Mouse (Mus musculus): ENCODE measurements around the gene Grm4. TPM values are rescaled to one million over a fixed set of nuclear protein-coding genes. Genes with fewer than 3 reads are reported as not detected.

Gene Grm4
- polyA plus RNA-seq, 1 experiment from 2014 or later = 0.96 TPM

GRCm38 (mm10) chr17:27557181-27557926 is 36.2 kb upstream of the Grm4 start:
- Histone ChIP-seq H3K36me3 (replicated peaks) (peaks cover 31% of the 10 kb centered on the region), H3K9me3 (no peaks in the 10 kb centered on the region), H3K4me3 (peak overlapping the region; percentile 97), H3K4me1 (peaks cover 84% of the 10 kb centered on the region), H3K27ac (replicated peaks) (peak overlapping the region; percentile 99), H3K27me3 (replicated peaks; ENCODE audit: low read depth, poor library complexity, severe bottlenecking) (no peaks in the 10 kb centered on the region)
- DNase-seq (ENCODE audit: low spot score) = peak; percentile 88
- WGBS = under 1% methylated on average over 75 of the region's 75 CpGs

- peaks cover 84% of the 10 kb centered on the region for H3K4me1 ChIP-seq
- H3K27ac ChIP-seq (replicated peaks) = peak within 1 kb of the TSS; percentile 99
- H3K9me3 ChIP-seq = no peaks in the 10 kb centered on the region
- peak; percentile 96 for DNase-seq (ENCODE audit: low spot score)
- WGBS = under 1% methylated on average over 79 of the region's 79 CpGs
- H3K4me3 ChIP-seq = peak within 1 kb of the TSS; percentile 97
- peaks cover 23% of the 10 kb centered on the region for H3K36me3 ChIP-seq (replicated peaks)
- H3K27me3 ChIP-seq (replicated peaks; ENCODE audit: low read depth, poor library complexity, severe bottlenecking) = no peaks in the 10 kb centered on the region
Measured at GRCm38 (mm10) chr17:27556315-27557011, 35.3 kb upstream of the Grm4 start, which contains the start of gene Hmga1. Gene Hmga1 (plus strand): TSS chr17:27556497.

- under 1% methylated on average over 55 of the region's 55 CpGs for WGBS
- peak; percentile 95 for DNase-seq (ENCODE audit: low spot score)
- H3K4me1 ChIP-seq = peaks cover 79% of the 10 kb centered on the region
Measured at GRCm38 (mm10) chr17:27555512-27556172, 34.4 kb upstream of the Grm4 start.

GRCm38 (mm10) chr17:27555075-27555511 is 33.9 kb upstream of the Grm4 start:
- WGBS = under 1% methylated on average over 39 of the region's 39 CpGs
- no peaks in the 10 kb centered on the region for H3K9me3 ChIP-seq
- H3K27me3 ChIP-seq (replicated peaks; ENCODE audit: low read depth, poor library complexity, severe bottlenecking) = no peaks in the 10 kb centered on the region
- H3K4me1 ChIP-seq = peaks cover 73% of the 10 kb centered on the region
- H3K36me3 ChIP-seq (replicated peaks) = peaks cover 9% of the 10 kb centered on the region
- peak overlapping the region; percentile 97 for H3K4me3 ChIP-seq
- peak; percentile 92 for DNase-seq (ENCODE audit: low spot score)
- peak overlapping the region; percentile 99 for H3K27ac ChIP-seq (replicated peaks)

More at GRCm38 (mm10) chr17:27555512-27556172, 34.4 kb upstream of the Grm4 start:
- Histone ChIP-seq H3K9me3 (no peaks in the 10 kb centered on the region), H3K27ac (replicated peaks) (peak overlapping the region; percentile 99), H3K27me3 (replicated peaks; ENCODE audit: low read depth, poor library complexity, severe bottlenecking) (no peaks in the 10 kb centered on the region), H3K4me3 (peak overlapping the region; percentile 97), H3K36me3 (replicated peaks) (peaks cover 14% of the 10 kb centered on the region)

GRCm38 (mm10) chr17:27554062-27554960 is 33.1 kb upstream of the Grm4 start:
- WGBS = 34% methylated on average over 20 of the region's 20 CpGs
- peak overlapping the region; percentile 99 for H3K27ac ChIP-seq (replicated peaks)
- no peaks in the 10 kb centered on the region for H3K27me3 ChIP-seq (replicated peaks; ENCODE audit: low read depth, poor library complexity, severe bottlenecking)
- peaks cover 2% of the 10 kb centered on the region; the same call in 1 of the 2 replicates for H3K36me3 ChIP-seq (replicated peaks)
- H3K4me3 ChIP-seq = peak overlapping the region; percentile 97
- no peak for DNase-seq (ENCODE audit: low spot score)
- H3K9me3 ChIP-seq = no peaks in the 10 kb centered on the region
- peaks cover 72% of the 10 kb centered on the region for H3K4me1 ChIP-seq

- no peaks in the 10 kb centered on the region for H3K27me3 ChIP-seq (replicated peaks; ENCODE audit: low read depth, poor library complexity, severe bottlenecking)
- peaks cover 64% of the 10 kb centered on the region for H3K4me1 ChIP-seq
- peak overlapping the region; percentile 31 for H3K27ac ChIP-seq (replicated peaks)
- H3K4me3 ChIP-seq = no peak overlapping the region
- H3K9me3 ChIP-seq = no peaks in the 10 kb centered on the region
- DNase-seq (ENCODE audit: low spot score) = no peak
- WGBS = 80% methylated on average over 23 of the region's 23 CpGs
- H3K36me3 ChIP-seq (replicated peaks) = no peaks in the 10 kb centered on the region
Measured at GRCm38 (mm10) chr17:27552215-27553201, 31.3 kb upstream of the Grm4 start.

GRCm38 (mm10) chr17:27551393-27551940 is 30.3 kb upstream of the Grm4 start:
- Histone ChIP-seq H3K4me3 (no peak overlapping the region), H3K27ac (replicated peaks) (peak overlapping the region; percentile 31; the same call in 1 of the 2 replicates), H3K27me3 (replicated peaks; ENCODE audit: low read depth, poor library complexity, severe bottlenecking) (peaks cover 4% of the 10 kb centered on the region; the same call in 1 of the 2 replicates), H3K36me3 (replicated peaks) (no peaks in the 10 kb centered on the region), H3K9me3 (no peaks in the 10 kb centered on the region), H3K4me1 (peaks cover 70% of the 10 kb centered on the region)
- no peak for DNase-seq (ENCODE audit: low spot score)
- 48% methylated on average over 10 of the region's 10 CpGs for WGBS

- H3K4me1 ChIP-seq = peaks cover 59% of the 10 kb centered on the region
- H3K9me3 ChIP-seq = no peaks in the 10 kb centered on the region
- DNase-seq (ENCODE audit: low spot score) = no peak
- no peaks in the 10 kb centered on the region for H3K36me3 ChIP-seq (replicated peaks)
- WGBS = 50% methylated on average over 8 of the region's 8 CpGs
- H3K4me3 ChIP-seq = 0 out of 2 replicates have a peak overlapping the region, but pooled peaks have one; percentile 8
- H3K27ac ChIP-seq (replicated peaks) = peak overlapping the region; percentile 81
- H3K27me3 ChIP-seq (replicated peaks; ENCODE audit: low read depth, poor library complexity, severe bottlenecking) = peaks cover 10% of the 10 kb centered on the region; the same call in 1 of the 2 replicates
Measured at GRCm38 (mm10) chr17:27549234-27549633, 28.0 kb upstream of the Grm4 start.

- peaks cover 57% of the 10 kb centered on the region for H3K4me1 ChIP-seq
- no peak overlapping the region for H3K4me3 ChIP-seq
- H3K36me3 ChIP-seq (replicated peaks) = no peaks in the 10 kb centered on the region
- no peak overlapping the region for H3K27ac ChIP-seq (replicated peaks)
- no peak for DNase-seq (ENCODE audit: low spot score)
- peaks cover 10% of the 10 kb centered on the region; the same call in 1 of the 2 replicates for H3K27me3 ChIP-seq (replicated peaks; ENCODE audit: low read depth, poor library complexity, severe bottlenecking)
- 71% methylated on average over 9 of the region's 9 CpGs for WGBS
- H3K9me3 ChIP-seq = no peaks in the 10 kb centered on the region
Measured at GRCm38 (mm10) chr17:27547253-27547868, 26.2 kb upstream of the Grm4 start.

GRCm38 (mm10) chr17:27546574-27547085 is 25.4 kb upstream of the Grm4 start:
- Histone ChIP-seq H3K36me3 (replicated peaks) (no peaks in the 10 kb centered on the region), H3K4me3 (no peak overlapping the region), H3K27ac (replicated peaks) (no peak overlapping the region), H3K9me3 (no peaks in the 10 kb centered on the region), H3K27me3 (replicated peaks; ENCODE audit: low read depth, poor library complexity, severe bottlenecking) (peaks cover 10% of the 10 kb centered on the region; the same call in 1 of the 2 replicates), H3K4me1 (peaks cover 56% of the 10 kb centered on the region)
- no peak for DNase-seq (ENCODE audit: low spot score)
- 67% methylated on average over 7 of the region's 7 CpGs for WGBS
